Mouse (Mus musculus): ENCODE data around the gene Rras. TPM values are rescaled to one million over a fixed set of nuclear protein-coding genes. Genes with fewer than 3 reads are reported as not detected.
A peak's percentile ranks its signal among the peaks of the same experiment; 100 is the strongest.

The Rras gene
- total and polyA plus RNA-seq, 2 experiments from 2014 or later, result 4.2 to 13.1 TPM

GRCm38 (mm10) chr7:44978300-44978699, 39.5 kb upstream of the Rras start:
- DNase-seq, result no peak
- no peak overlapping the region for H3K4me3 ChIP-seq (ENCODE audit: low read depth, low read length)
- no peak overlapping the region for H3K4me2 ChIP-seq (ENCODE audit: low read depth)
- H3K27me3 ChIP-seq (ENCODE audit: insufficient read depth, low read length), result no peaks in the 10 kb centered on the region
- TF ChIP-seq CTCF (IDR thresholded peaks at IDR 0.05; ENCODE audit: low read depth), result peak; percentile 50
- WGBS, result 89% methylated on average over 3 of the region's 3 CpGs
- no peaks in the 10 kb centered on the region for H3K9me3 ChIP-seq (ENCODE audit: low read length)
- ATAC-seq, result no peak
- H3K27ac ChIP-seq (ENCODE audit: low read depth, low read length), result no peak overlapping the region
- peaks cover 4% of the 10 kb centered on the region; the same call in 1 of the 2 replicates for H3K4me1 ChIP-seq (ENCODE audit: insufficient read depth)
- H3K36me3 ChIP-seq (ENCODE audit: insufficient read depth), result peaks cover 61% of the 10 kb centered on the region
- no peak overlapping the region for H3K9ac ChIP-seq

- no peak for TF ChIP-seq CTCF (IDR thresholded peaks at IDR 0.05; ENCODE audit: low read depth)
- peaks cover 59% of the 10 kb centered on the region for H3K36me3 ChIP-seq (ENCODE audit: insufficient read depth)
- H3K9ac ChIP-seq, result no peak overlapping the region
- 96% methylated on average over 8 of the region's 8 CpGs for WGBS
- ATAC-seq, result no peak
- H3K9me3 ChIP-seq (ENCODE audit: low read length), result no peaks in the 10 kb centered on the region
- H3K4me1 ChIP-seq (ENCODE audit: insufficient read depth), result peaks cover 9% of the 10 kb centered on the region; the same call in 1 of the 2 replicates
- no peak overlapping the region for H3K27ac ChIP-seq (ENCODE audit: low read depth, low read length)
- no peak overlapping the region for H3K4me2 ChIP-seq (ENCODE audit: low read depth)
- H3K4me3 ChIP-seq (ENCODE audit: low read depth, low read length), result no peak overlapping the region
- H3K27me3 ChIP-seq (ENCODE audit: insufficient read depth, low read length), result no peaks in the 10 kb centered on the region
- DNase-seq, result no peak
These were observed 36.2 kb upstream of the Rras start for GRCm38 (mm10) chr7:44981539-44981938.

GRCm38 (mm10) chr7:44983085-44983484, 34.7 kb upstream of the Rras start:
- DNase-seq (peak; percentile 79), ATAC-seq (no peak)
- H3K27ac ChIP-seq (ENCODE audit: low read depth, low read length), result no peak overlapping the region
- H3K27me3 ChIP-seq (ENCODE audit: insufficient read depth, low read length), result no peaks in the 10 kb centered on the region
- no peak overlapping the region for H3K4me3 ChIP-seq (ENCODE audit: low read depth, low read length)
- peak; percentile 87 for TF ChIP-seq CTCF (IDR thresholded peaks at IDR 0.05; ENCODE audit: low read depth)
- no peaks in the 10 kb centered on the region for H3K9me3 ChIP-seq (ENCODE audit: low read length)
- H3K36me3 ChIP-seq (ENCODE audit: insufficient read depth), result peaks cover 43% of the 10 kb centered on the region
- WGBS, result 27% methylated on average over 6 of the region's 6 CpGs
- H3K9ac ChIP-seq, result no peak overlapping the region
- H3K4me2 ChIP-seq (ENCODE audit: low read depth), result no peak overlapping the region
- peaks cover 15% of the 10 kb centered on the region; the same call in 1 of the 2 replicates for H3K4me1 ChIP-seq (ENCODE audit: insufficient read depth)

- Histone ChIP-seq H3K27me3 (ENCODE audit: insufficient read depth, low read length) (no peaks in the 10 kb centered on the region), H3K4me2 (ENCODE audit: low read depth) (peak overlapping the region; percentile 62), H3K27ac (ENCODE audit: low read depth, low read length) (no peak overlapping the region), H3K9ac (no peak overlapping the region), H3K4me1 (ENCODE audit: insufficient read depth) (peaks cover 21% of the 10 kb centered on the region), H3K4me3 (ENCODE audit: low read depth, low read length) (0 out of 2 replicates have a peak overlapping the region, but pooled peaks have one; percentile 96), H3K36me3 (ENCODE audit: insufficient read depth) (peaks cover 35% of the 10 kb centered on the region), H3K9me3 (ENCODE audit: low read length) (no peaks in the 10 kb centered on the region)
- no peak for ATAC-seq
- whole genome bisulfite sequencing, result 76% methylated on average over 7 of the region's 7 CpGs
- DNase-seq, result no peak
- no peak for TF ChIP-seq CTCF (IDR thresholded peaks at IDR 0.05; ENCODE audit: low read depth)
These were observed 33.6 kb upstream of the Rras start for GRCm38 (mm10) chr7:44983944-44984832.

GRCm38 (mm10) chr7:44984833-44985164, 33.0 kb upstream of the Rras start:
- Histone ChIP-seq H3K27me3 (ENCODE audit: insufficient read depth, low read length) (no peaks in the 10 kb centered on the region), H3K36me3 (ENCODE audit: insufficient read depth) (peaks cover 29% of the 10 kb centered on the region), H3K27ac (ENCODE audit: low read depth, low read length) (no peak overlapping the region), H3K4me3 (ENCODE audit: low read depth, low read length) (peak overlapping the region; percentile 96; the same call in 1 of the 2 replicates), H3K4me1 (ENCODE audit: insufficient read depth) (peaks cover 21% of the 10 kb centered on the region), H3K9ac (no peak overlapping the region), H3K4me2 (ENCODE audit: low read depth) (peak overlapping the region; percentile 62), H3K9me3 (ENCODE audit: low read length) (no peaks in the 10 kb centered on the region)
- WGBS, result 27% methylated on average over 3 of the region's 3 CpGs
- DNase-seq, result no peak
- ATAC-seq, result no peak
- no peak for TF ChIP-seq CTCF (IDR thresholded peaks at IDR 0.05; ENCODE audit: low read depth)

- no peaks in the 10 kb centered on the region for H3K27me3 ChIP-seq (ENCODE audit: insufficient read depth, low read length)
- no peak for ATAC-seq
- H3K9ac ChIP-seq, result peak overlapping the region; percentile 95
- peak; percentile 49 for TF ChIP-seq CTCF (IDR thresholded peaks at IDR 0.05; ENCODE audit: low read depth)
- peak overlapping the region; percentile 62 for H3K4me2 ChIP-seq (ENCODE audit: low read depth)
- H3K4me3 ChIP-seq (ENCODE audit: low read depth, low read length), result peak overlapping the region; percentile 96
- peaks cover 21% of the 10 kb centered on the region for H3K4me1 ChIP-seq (ENCODE audit: insufficient read depth)
- H3K27ac ChIP-seq (ENCODE audit: low read depth, low read length), result peak overlapping the region; percentile 93
- under 1% methylated on average over 42 of the region's 45 CpGs for WGBS
- H3K36me3 ChIP-seq (ENCODE audit: insufficient read depth), result peaks cover 22% of the 10 kb centered on the region
- DNase-seq, result peak; percentile 64
- no peaks in the 10 kb centered on the region for H3K9me3 ChIP-seq (ENCODE audit: low read length)
These were observed 32.1 kb upstream of the Rras start for GRCm38 (mm10) chr7:44985595-44986191.

Measured in forebrain, postnatal 0 days (tissue).